Mouse (Mus musculus) liver, embryonic 12.5 days (tissue): Measurements from ENCODE around the gene Slc25a18. TPM values are rescaled to one million over a fixed set of nuclear protein-coding genes. Genes with fewer than 3 reads are reported as not detected.

Experiments used
- ATAC-seq: fragments of 200-750 bp; cut with Nextera tagmentation; 2 replicates; pipeline ENCODE4 v1.8.0; 2017; ENCODE audit warnings: moderate number of reproducible peaks, mild to moderate bottlenecking, moderate library complexity
- H3K27ac ChIP-seq: fragments of 300-500 bp; sonication (generic); 2 replicates; pipeline ENCODE4 v1.5.1; 2016; ENCODE audit warnings: mild to moderate bottlenecking
- H3K27me3 ChIP-seq: fragments of 300-500 bp; sonication (generic); replicated peaks from 2 replicates; pipeline ENCODE4 v1.6.1; 2016; ENCODE audit warnings: mild to moderate bottlenecking, moderate library complexity
- H3K36me3 ChIP-seq: fragments of 300-500 bp; sonication (generic); 2 replicates; pipeline ENCODE4 v1.6.1; 2016; ENCODE audit warnings: mild to moderate bottlenecking, moderate library complexity
- H3K4me1 ChIP-seq: fragments of 300-500 bp; sonication (generic); 2 replicates; pipeline ENCODE4 v1.6.1; 2016
- H3K4me2 ChIP-seq: fragments of 300-500 bp; sonication (generic); 2 replicates; pipeline ENCODE4 v1.6.1; 2016; ENCODE audit warnings: mild to moderate bottlenecking, moderate library complexity
- H3K4me3 ChIP-seq: fragments of 300-500 bp; sonication (generic); 2 replicates; pipeline ENCODE4 v1.5.1; 2016; ENCODE audit warnings: mild to moderate bottlenecking, moderate library complexity
- H3K9ac ChIP-seq: fragments of 300-500 bp; sonication (generic); 2 replicates; pipeline ENCODE4 v1.6.1; 2016; ENCODE audit warnings: mild to moderate bottlenecking, moderate library complexity
- H3K9me3 ChIP-seq: fragments of 300-500 bp; sonication (generic); replicated peaks from 2 replicates; pipeline ENCODE4 v1.6.1; 2016; ENCODE audit warnings: mild to moderate bottlenecking, moderate library complexity
- WGBS: fragments of 180-500 bp; shearing (Covaris S2); methylation state at CpG from one replicate; pipeline ENCODE4 v1.1.7; 2016; ENCODE audit not compliant: insufficient replicate concordance; 5-methylcytosine and 5-hydroxymethylcytosine counted together
- polyA plus RNA-seq: library from polyadenylated mRNA; unstranded; fragments of >200 nt; fragmentation: Nextera tagmentation; extraction: Ambion mirVana; gene quantifications from 2 replicates; pipeline ENCODE4 v1.2.1, GENCODE M21; 2016

Slc25a18 gene
- polyA plus RNA-seq, 1 experiment from 2014 or later = 0.18 TPM

DNA sequence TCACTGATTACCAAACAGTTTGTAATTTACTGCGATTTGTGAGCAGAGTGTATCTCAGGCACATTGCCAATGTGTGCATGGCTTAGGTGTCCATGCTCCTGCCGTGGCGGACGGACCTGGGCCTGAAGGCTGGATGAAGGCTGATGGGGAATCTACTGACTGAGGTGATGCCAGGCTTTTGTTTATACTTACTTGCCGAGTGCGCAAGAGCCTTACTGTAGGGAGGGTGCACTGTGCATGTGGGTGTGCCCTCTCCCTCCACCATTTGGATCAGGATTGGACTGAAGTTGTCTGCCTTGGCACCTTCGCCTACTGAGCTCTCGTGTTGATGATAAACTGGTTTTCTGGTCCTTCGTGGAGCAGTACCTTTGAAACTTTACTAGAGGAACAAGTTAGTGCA is 4.2 kb downstream of the Slc25a18 start:
- no peaks in the 10 kb centered on the region for H3K27me3 ChIP-seq

DNA sequence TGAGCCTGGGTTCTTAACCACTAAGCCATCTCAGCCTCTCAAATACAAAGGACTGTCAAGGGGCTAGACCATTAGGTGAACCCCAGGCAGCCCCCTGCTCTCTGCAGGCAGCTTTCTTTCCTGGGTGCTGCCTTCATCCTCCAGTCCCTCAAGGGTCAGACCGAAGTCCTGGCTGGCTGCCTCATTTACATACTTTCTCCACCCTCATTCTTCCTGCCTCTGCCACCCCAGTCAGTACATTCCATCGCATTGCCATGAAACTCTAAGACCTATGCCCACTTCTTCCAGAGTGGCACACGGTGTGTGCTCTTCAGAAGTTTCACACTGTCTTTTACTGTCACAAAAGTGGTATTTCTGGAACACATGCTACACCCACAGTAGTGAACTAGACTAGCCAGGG is 4.8 kb downstream of the Slc25a18 start:
- no peaks in the 10 kb centered on the region for H3K27me3 ChIP-seq
- no peak overlapping the region for H3K27ac ChIP-seq
- 59% methylated on average over 3 of the region's 3 CpGs for WGBS
- peaks cover 6% of the 10 kb centered on the region for H3K4me1 ChIP-seq
- no peak overlapping the region for H3K4me2 ChIP-seq
- H3K9ac ChIP-seq = no peak overlapping the region
- no peaks in the 10 kb centered on the region for H3K36me3 ChIP-seq
- ATAC-seq = no peak
- H3K4me3 ChIP-seq = no peak overlapping the region
- H3K9me3 ChIP-seq = no peaks in the 10 kb centered on the region

More for the DNA sequence above, 4.2 kb downstream of the Slc25a18 start:
- Histone ChIP-seq H3K27ac (no peak overlapping the region), H3K4me1 (peaks cover 6% of the 10 kb centered on the region), H3K9ac (no peak overlapping the region), H3K4me3 (no peak overlapping the region), H3K4me2 (no peak overlapping the region), H3K9me3 (no peaks in the 10 kb centered on the region), H3K36me3 (no peaks in the 10 kb centered on the region)
- WGBS = 84% methylated on average over 9 of the region's 9 CpGs
- no peak for ATAC-seq

GRCm38 (mm10) chr6:120782948-120783347 is 9.6 kb downstream of the Slc25a18 start:
- Histone ChIP-seq H3K4me2 (no peak overlapping the region), H3K4me1 (peaks cover 45% of the 10 kb centered on the region), H3K36me3 (no peaks in the 10 kb centered on the region), H3K9ac (no peak overlapping the region), H3K27me3 (no peaks in the 10 kb centered on the region), H3K9me3 (no peaks in the 10 kb centered on the region), H3K27ac (no peak overlapping the region), H3K4me3 (no peak overlapping the region)
- ATAC-seq = no peak
- 54% methylated on average over 2 of the region's 2 CpGs for WGBS

- no peak for ATAC-seq
These were observed 11.0 kb downstream of the Slc25a18 start for GRCm38 (mm10) chr6:120784351-120784750.

GRCm38 (mm10) chr6:120788068-120788607 is 14.8 kb downstream of the Slc25a18 start:
- Histone ChIP-seq H3K36me3 (peaks cover 32% of the 10 kb centered on the region), H3K4me2 (no peak overlapping the region)
- ATAC-seq = no peak

More at GRCm38 (mm10) chr6:120784351-120784750, 11.0 kb downstream of the Slc25a18 start:
- H3K9me3 ChIP-seq = no peaks in the 10 kb centered on the region
- peaks cover 7% of the 10 kb centered on the region for H3K36me3 ChIP-seq
- H3K27ac ChIP-seq = no peak overlapping the region
- H3K4me3 ChIP-seq = no peak overlapping the region
- H3K4me2 ChIP-seq = no peak overlapping the region
- peaks cover 51% of the 10 kb centered on the region for H3K4me1 ChIP-seq
- no peak overlapping the region for H3K9ac ChIP-seq
- no peaks in the 10 kb centered on the region for H3K27me3 ChIP-seq
- 69% methylated on average over 7 of the region's 7 CpGs for WGBS

DNA sequence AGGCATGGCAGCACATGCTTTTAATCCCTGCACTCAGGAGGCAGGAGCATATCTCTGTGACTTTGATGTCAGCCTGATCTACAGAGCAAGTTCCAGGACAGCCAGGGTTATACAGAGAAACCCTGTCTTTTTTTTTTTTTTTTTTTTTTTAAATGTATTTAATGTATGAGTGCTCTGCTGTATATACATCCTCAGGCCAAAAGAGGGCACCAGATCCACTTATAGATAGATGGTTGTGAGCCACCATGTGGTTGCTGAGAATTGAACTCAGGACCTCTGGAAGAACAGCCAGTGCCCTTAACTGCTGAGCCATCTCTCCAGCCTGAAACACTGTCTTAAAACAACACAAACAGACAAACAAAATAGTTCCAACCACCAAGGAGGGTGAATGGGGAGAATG is 15.5 kb downstream of the Slc25a18 start:
- no peaks in the 10 kb centered on the region for H3K27me3 ChIP-seq
- no peak overlapping the region for H3K4me2 ChIP-seq
- H3K9ac ChIP-seq = no peak overlapping the region
- H3K27ac ChIP-seq = peak overlapping the region; percentile 57; the same call in 1 of the 2 replicates
- H3K9me3 ChIP-seq = no peaks in the 10 kb centered on the region
- ATAC-seq = no peak
- H3K4me1 ChIP-seq = peaks cover 85% of the 10 kb centered on the region
- peaks cover 39% of the 10 kb centered on the region for H3K36me3 ChIP-seq
- no peak overlapping the region for H3K4me3 ChIP-seq

More at GRCm38 (mm10) chr6:120788068-120788607, 14.8 kb downstream of the Slc25a18 start:
- H3K27ac ChIP-seq = 0 out of 2 replicates have a peak overlapping the region, but pooled peaks have one; percentile 4
- no peak overlapping the region for H3K9ac ChIP-seq
- H3K9me3 ChIP-seq = no peaks in the 10 kb centered on the region
- no peak overlapping the region for H3K4me3 ChIP-seq
- no peaks in the 10 kb centered on the region for H3K27me3 ChIP-seq
- peaks cover 82% of the 10 kb centered on the region for H3K4me1 ChIP-seq
- 80% methylated on average over 5 of the region's 5 CpGs for WGBS

- Histone ChIP-seq H3K4me3 (no peak overlapping the region), H3K9me3 (no peaks in the 10 kb centered on the region), H3K36me3 (peaks cover 52% of the 10 kb centered on the region), H3K27ac (peak overlapping the region; percentile 62), H3K4me1 (peaks cover 73% of the 10 kb centered on the region), H3K9ac (no peak overlapping the region), H3K27me3 (no peaks in the 10 kb centered on the region), H3K4me2 (no peak overlapping the region)
- 54% methylated on average over 11 of the region's 11 CpGs for WGBS
- peak; percentile 84 for ATAC-seq
These were observed 16.8 kb downstream of the Slc25a18 start for GRCm38 (mm10) chr6:120790153-120790552.

DNA sequence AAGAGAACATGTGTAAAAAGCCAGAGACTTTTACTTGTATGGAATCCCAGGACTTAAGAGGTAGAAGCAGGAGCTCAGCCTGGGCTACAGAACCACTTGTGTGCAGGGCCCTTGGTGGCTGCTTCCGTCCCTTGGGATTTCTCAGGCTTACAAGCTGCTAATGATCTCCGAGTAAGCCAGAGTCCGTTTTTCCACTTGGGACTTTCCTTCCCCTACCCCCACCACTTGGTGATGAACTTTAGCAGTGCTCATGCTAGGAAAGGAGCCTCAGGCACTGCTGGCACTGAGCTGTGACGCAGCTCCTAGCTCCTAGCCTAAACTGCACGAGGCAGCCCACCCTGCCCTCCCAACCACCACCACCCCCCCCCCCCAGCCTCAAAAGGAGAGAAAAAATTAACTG is 17.3 kb downstream of the Slc25a18 start:
- no peak overlapping the region for H3K4me2 ChIP-seq
- H3K4me3 ChIP-seq = no peak overlapping the region
- H3K4me1 ChIP-seq = peaks cover 67% of the 10 kb centered on the region
- H3K9ac ChIP-seq = no peak overlapping the region; the same call in 1 of the 2 replicates
- peak overlapping the region; percentile 61 for H3K27ac ChIP-seq
- WGBS = 82% methylated on average over 5 of the region's 5 CpGs
- peaks cover 57% of the 10 kb centered on the region for H3K36me3 ChIP-seq
- no peaks in the 10 kb centered on the region for H3K9me3 ChIP-seq
- no peak for ATAC-seq
- no peaks in the 10 kb centered on the region for H3K27me3 ChIP-seq

DNA sequence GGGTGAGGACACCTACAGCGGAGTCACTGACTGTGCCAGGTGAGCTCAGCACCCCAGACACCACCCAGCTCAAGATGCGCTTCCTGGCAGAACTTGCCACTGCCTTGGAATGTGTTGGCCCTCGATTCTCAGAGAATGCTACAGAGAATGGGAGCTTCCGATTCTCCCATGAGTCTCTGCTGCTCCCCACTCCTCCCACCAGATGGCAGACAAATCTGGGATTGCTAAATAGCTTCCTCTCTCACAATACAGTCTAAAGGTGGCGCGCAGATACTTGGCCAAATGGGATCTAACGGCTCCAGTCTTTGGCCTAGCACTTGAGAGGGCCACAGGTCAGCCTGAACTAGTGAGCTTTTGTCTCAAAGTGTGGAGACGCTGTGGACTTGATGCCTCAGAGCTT is 19.6 kb downstream of the Slc25a18 start:
- Histone ChIP-seq H3K4me3 (no peak overlapping the region), H3K36me3 (peaks cover 80% of the 10 kb centered on the region), H3K27ac (no peak overlapping the region), H3K9me3 (no peaks in the 10 kb centered on the region), H3K4me2 (no peak overlapping the region), H3K9ac (no peak overlapping the region), H3K27me3 (no peaks in the 10 kb centered on the region), H3K4me1 (peaks cover 52% of the 10 kb centered on the region)
- WGBS = 90% methylated on average over 8 of the region's 8 CpGs
- ATAC-seq = no peak

DNA sequence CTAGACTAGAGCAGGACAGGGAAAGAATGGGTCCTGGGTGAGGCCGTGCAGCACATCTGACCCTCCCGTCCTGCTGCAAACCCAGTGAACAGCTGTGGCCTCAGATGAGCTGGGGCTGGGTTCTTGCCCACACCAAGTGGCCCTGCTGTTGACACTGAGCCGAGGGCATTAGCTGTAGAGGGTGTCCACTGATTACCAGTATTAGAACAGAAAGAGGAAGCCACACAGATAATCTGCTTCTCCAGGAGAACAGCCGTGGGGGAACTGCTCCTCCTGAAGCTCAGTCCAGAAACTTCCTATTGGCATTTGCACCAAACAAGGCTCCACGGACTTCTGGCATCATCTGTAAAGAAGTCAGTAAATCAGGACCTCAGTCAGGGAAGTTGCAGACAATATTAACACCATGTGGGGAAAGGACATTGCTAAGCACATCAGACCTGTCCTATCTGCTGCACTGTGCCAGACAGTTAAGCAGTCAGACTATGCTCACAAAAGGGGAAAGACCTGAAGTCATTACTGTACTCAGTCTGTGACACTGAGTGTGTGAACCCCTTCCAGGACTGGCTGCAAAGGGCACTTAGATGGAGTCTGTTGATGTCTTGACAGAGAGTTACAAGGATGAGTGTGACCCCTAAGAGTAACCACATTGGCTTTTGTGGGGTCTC is 22.2 kb downstream of the Slc25a18 start:
- ATAC-seq = 0 out of 2 replicates have a peak, but pooled peaks have one; percentile 25
- Histone ChIP-seq H3K9ac (no peak overlapping the region), H3K27ac (no peak overlapping the region), H3K36me3 (peaks cover 97% of the 10 kb centered on the region), H3K9me3 (no peaks in the 10 kb centered on the region), H3K4me2 (no peak overlapping the region), H3K4me1 (peaks cover 38% of the 10 kb centered on the region), H3K27me3 (no peaks in the 10 kb centered on the region), H3K4me3 (no peak overlapping the region)
- WGBS = 28% methylated on average over 5 of the region's 5 CpGs

DNA sequence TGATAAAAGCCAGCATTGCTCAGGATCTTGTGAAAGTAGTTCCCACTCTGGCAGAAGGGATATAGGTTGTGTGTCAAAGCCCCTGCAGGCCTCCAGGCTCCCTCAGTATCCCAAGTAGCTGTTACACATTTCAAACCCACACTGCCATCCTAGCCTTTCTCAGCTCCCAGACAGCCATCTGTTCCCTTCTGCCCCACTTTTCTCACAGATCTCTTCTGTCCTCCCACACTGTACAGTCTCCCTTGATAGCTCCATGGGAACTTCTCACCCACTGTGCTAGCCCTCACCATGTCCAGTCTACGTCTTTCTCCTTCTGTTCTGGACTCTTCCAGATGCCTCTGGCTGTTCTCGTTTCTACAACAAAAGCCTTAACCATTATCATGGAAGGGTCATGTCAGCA is 22.7 kb downstream of the Slc25a18 start:
- no peak overlapping the region for H3K4me3 ChIP-seq
- H3K9ac ChIP-seq = no peak overlapping the region; the same call in 1 of the 2 replicates
- H3K4me2 ChIP-seq = no peak overlapping the region
- no peaks in the 10 kb centered on the region for H3K27me3 ChIP-seq
- H3K27ac ChIP-seq = no peak overlapping the region
- no peaks in the 10 kb centered on the region for H3K9me3 ChIP-seq
- H3K4me1 ChIP-seq = peaks cover 33% of the 10 kb centered on the region
- 75% methylated on average over 2 of the region's 2 CpGs for WGBS
- H3K36me3 ChIP-seq = peaks cover 98% of the 10 kb centered on the region
- ATAC-seq = no peak

GRCm38 (mm10) chr6:120798019-120798418 is 24.6 kb downstream of the Slc25a18 start:
- no peak for ATAC-seq
- Histone ChIP-seq H3K9ac (no peak overlapping the region), H3K4me2 (no peak overlapping the region), H3K9me3 (no peaks in the 10 kb centered on the region), H3K36me3 (peaks cover 100% of the 10 kb centered on the region), H3K27me3 (no peaks in the 10 kb centered on the region), H3K4me3 (no peak overlapping the region), H3K4me1 (peaks cover 14% of the 10 kb centered on the region; the same call in 1 of the 2 replicates), H3K27ac (no peak overlapping the region)
- WGBS = 79% methylated on average over 7 of the region's 7 CpGs
